Mouse (Mus musculus): ENCODE measurements around the gene Tuba1b.
"Not testable (repeated sequence)": the region's sequence is repeated elsewhere in the genome, so short reads cannot be mapped to it uniquely, and the experiment has no call there.

Gene Tuba1b

GRCm38 (mm10) chr15:98922581-98922980 is 11.8 kb downstream of the Tuba1b start:
- DNase-seq = no peak

GRCm38 (mm10) chr15:98921510-98921909 is 12.9 kb downstream of the Tuba1b start:
- DNase-seq = no peak

GRCm38 (mm10) chr15:98918499-98918895 is 15.9 kb downstream of the Tuba1b start:
- not testable (repeated sequence) for DNase-seq

GRCm38 (mm10) chr15:98917538-98918498 is 16.5 kb downstream of the Tuba1b start, which contains the start of gene Lmbr1l:
Gene Lmbr1l (minus strand): TSS chr15:98918231.
- DNase-seq = peak; percentile 98

GRCm38 (mm10) chr15:98917091-98917490 is 17.3 kb downstream of the Tuba1b start:
- no peak for DNase-seq

- no peak for DNase-seq
These were observed 18.3 kb downstream of the Tuba1b start for GRCm38 (mm10) chr15:98916016-98916415.

GRCm38 (mm10) chr15:98914903-98915302 is 19.5 kb downstream of the Tuba1b start:
- DNase-seq = no peak

GRCm38 (mm10) chr15:98904692-98905091 is 29.7 kb downstream of the Tuba1b start:
- no peak for DNase-seq

- DNase-seq = no peak
These were observed 31.8 kb downstream of the Tuba1b start for GRCm38 (mm10) chr15:98902600-98902999.

- no peak for DNase-seq
These were observed 32.8 kb downstream of the Tuba1b start for GRCm38 (mm10) chr15:98901530-98901929.

- DNase-seq = no peak
These were observed 36.2 kb downstream of the Tuba1b start, which contains the start of gene Dhh for GRCm38 (mm10) chr15:98897928-98898800. Gene Dhh (minus strand): TSS chr15:98898540.

- DNase-seq = no peak
These were observed 36.9 kb downstream of the Tuba1b start for GRCm38 (mm10) chr15:98897495-98897894.

GRCm38 (mm10) chr15:98895635-98896589 is 38.5 kb downstream of the Tuba1b start:
- no peak for DNase-seq

GRCm38 (mm10) chr15:98894746-98895634 is 39.4 kb downstream of the Tuba1b start:
- DNase-seq = no peak

GRCm38 (mm10) chr15:98893940-98894745 is 40.2 kb downstream of the Tuba1b start, which contains the start of gene Rhebl1:
Gene Rhebl1 (minus strand): TSS chr15:98894540.
- DNase-seq = no peak

GRCm38 (mm10) chr15:98893036-98893435 is 41.3 kb downstream of the Tuba1b start:
- DNase-seq = no peak

GRCm38 (mm10) chr15:98891907-98892606 is 42.3 kb downstream of the Tuba1b start:
- DNase-seq = peak; percentile 64

GRCm38 (mm10) chr15:98891198-98891742 is 43.1 kb downstream of the Tuba1b start:
- no peak for DNase-seq

GRCm38 (mm10) chr15:98887526-98887925 is 46.8 kb downstream of the Tuba1b start:
- DNase-seq = no peak
